Mouse (Mus musculus) hindbrain, embryonic 15.5 days (tissue): ENCODE measurements at regions not wholly inside any gene's neighbourhood (a gene's known extent, or its start where the extent isn't known, plus 50 kb on each side); places are given as distances from the start of the nearest gene placed in this dataset.
"Not testable (repeated sequence)": the region's sequence is repeated elsewhere in the genome, so short reads cannot be mapped to it uniquely, and the experiment has no call there.

Experiments
- ATAC-seq: fragments of 200-750 bp; cut with Nextera tagmentation; 2 replicates; pipeline ENCODE4 v1.8.0; 2017; ENCODE audit warnings: low read depth, moderate number of reproducible peaks, moderate TSS enrichment; ENCODE audit not compliant: low FRiP score
- H3K27ac ChIP-seq: fragments of 300-500 bp; sonication (generic); replicated peaks from 2 replicates; pipeline ENCODE4 v1.5.1; 2015; ENCODE audit warnings: mild to moderate bottlenecking, inconsistent platforms
- H3K27me3 ChIP-seq: fragments of 300-500 bp; sonication (generic); 2 replicates; pipeline ENCODE4 v1.6.1; 2015; ENCODE audit warnings: control low read depth, inconsistent platforms
- H3K36me3 ChIP-seq: fragments of 300-500 bp; sonication (generic); 2 replicates; pipeline ENCODE4 v1.6.1; 2015; ENCODE audit warnings: control low read depth, inconsistent platforms
- H3K4me1 ChIP-seq: fragments of 300-500 bp; sonication (generic); replicated peaks from 2 replicates; pipeline ENCODE4 v1.6.1; 2015; ENCODE audit warnings: control low read depth, inconsistent platforms
- H3K4me2 ChIP-seq: fragments of 300-500 bp; sonication (generic); 2 replicates; pipeline ENCODE4 v1.6.1; 2015; ENCODE audit warnings: moderate library complexity, mild to moderate bottlenecking, inconsistent platforms
- H3K4me3 ChIP-seq: fragments of 300-500 bp; sonication (generic); 2 replicates; pipeline ENCODE4 v1.5.1; 2015; ENCODE audit warnings: mild to moderate bottlenecking, inconsistent platforms
- H3K9ac ChIP-seq: fragments of 300-500 bp; sonication (generic); 2 replicates; pipeline ENCODE4 v1.6.1; 2015; ENCODE audit warnings: inconsistent platforms
- H3K9me3 ChIP-seq: fragments of 300-500 bp; sonication (generic); 2 replicates; pipeline ENCODE4 v1.6.1; 2016; ENCODE audit warnings: control low read depth, inconsistent platforms
- WGBS: fragments of 180-500 bp; shearing (Covaris S2); methylation state at CpG from one replicate; pipeline ENCODE4 v1.1.7; 2015; 5-methylcytosine and 5-hydroxymethylcytosine counted together

GRCm38 (mm10) chr3:134330943-134331342 lies 94.7 kb downstream of the Cxxc4 start:
- H3K9me3 ChIP-seq: no peaks in the 10 kb centered on the region
- no peaks in the 10 kb centered on the region for H3K27me3 ChIP-seq
- H3K9ac ChIP-seq: peak overlapping the region; percentile 27
- H3K4me2 ChIP-seq: peak overlapping the region; percentile 56
- peaks cover 7% of the 10 kb centered on the region; the same call in 1 of the 2 replicates for H3K4me1 ChIP-seq
- no peaks in the 10 kb centered on the region for H3K36me3 ChIP-seq
- H3K4me3 ChIP-seq: peak overlapping the region; percentile 33
- WGBS: 31% methylated on average over 11 of the region's 11 CpGs
- peak overlapping the region; percentile 60 for H3K27ac ChIP-seq
- peak; percentile 51; the same call in 1 of the 2 replicates for ATAC-seq

- H3K9ac ChIP-seq: peak overlapping the region; percentile 27
- H3K27ac ChIP-seq: peak overlapping the region; percentile 60; the same call in 1 of the 2 replicates
- H3K4me3 ChIP-seq: peak overlapping the region; percentile 33
- H3K4me2 ChIP-seq: peak overlapping the region; percentile 56
- peaks cover 7% of the 10 kb centered on the region; the same call in 1 of the 2 replicates for H3K4me1 ChIP-seq
- ATAC-seq: peak; percentile 87
- 34% methylated on average over 16 of the region's 16 CpGs for WGBS
- no peaks in the 10 kb centered on the region for H3K36me3 ChIP-seq
- H3K27me3 ChIP-seq: no peaks in the 10 kb centered on the region
- no peaks in the 10 kb centered on the region for H3K9me3 ChIP-seq
Measured at GRCm38 (mm10) chr3:134331499-134332153, 95.3 kb downstream of the Cxxc4 start.

- H3K9ac ChIP-seq, H3K27ac ChIP-seq, H3K4me2 ChIP-seq, H3K9me3 ChIP-seq, H3K36me3 ChIP-seq, H3K4me3 ChIP-seq, H3K27me3 ChIP-seq, H3K4me1 ChIP-seq, ATAC-seq: not testable (repeated sequence)
- WGBS: 92% methylated on average over 3 of the region's 3 CpGs
Measured at GRCm38 (mm10) chr3:134339093-134339695, 102.9 kb downstream of the Cxxc4 start.

GRCm38 (mm10) chr3:134365948-134366347 lies 129.7 kb downstream of the Cxxc4 start:
- Histone ChIP-seq H3K4me1 (0 out of 2 replicates have a peak, but pooled peaks cover 3% of the 10 kb centered on the region), H3K36me3 (no peaks in the 10 kb centered on the region), H3K27me3 (no peaks in the 10 kb centered on the region), H3K27ac (no peak overlapping the region), H3K9me3 (no peaks in the 10 kb centered on the region), H3K4me3 (no peak overlapping the region), H3K9ac (no peak overlapping the region), H3K4me2 (no peak overlapping the region)
- ATAC-seq: no peak
- 86% methylated on average over 4 of the region's 4 CpGs for WGBS

- H3K9ac ChIP-seq: no peak overlapping the region
- ATAC-seq: no peak
- H3K36me3 ChIP-seq: no peaks in the 10 kb centered on the region
- H3K4me1 ChIP-seq: 0 out of 2 replicates have a peak, but pooled peaks cover 3% of the 10 kb centered on the region
- no peaks in the 10 kb centered on the region for H3K9me3 ChIP-seq
- no peaks in the 10 kb centered on the region for H3K27me3 ChIP-seq
- no peak overlapping the region for H3K4me2 ChIP-seq
- H3K4me3 ChIP-seq: no peak overlapping the region
- 85% methylated on average over 3 of the region's 3 CpGs for WGBS
- no peak overlapping the region for H3K27ac ChIP-seq
Measured at GRCm38 (mm10) chr3:134366761-134367160, 130.5 kb downstream of the Cxxc4 start.

- H3K36me3 ChIP-seq: no peaks in the 10 kb centered on the region
- H3K4me2 ChIP-seq: no peak overlapping the region
- no peaks in the 10 kb centered on the region for H3K9me3 ChIP-seq
- no peak overlapping the region for H3K9ac ChIP-seq
- 0 out of 2 replicates have a peak, but pooled peaks cover 3% of the 10 kb centered on the region for H3K4me1 ChIP-seq
- H3K27me3 ChIP-seq: no peaks in the 10 kb centered on the region
- no peak overlapping the region for H3K4me3 ChIP-seq
- no peak overlapping the region for H3K27ac ChIP-seq
- ATAC-seq: no peak
Measured at GRCm38 (mm10) chr3:134368591-134368990, 132.3 kb downstream of the Cxxc4 start.

- Histone ChIP-seq H3K36me3 (no peaks in the 10 kb centered on the region), H3K9ac (no peak overlapping the region), H3K27me3 (no peaks in the 10 kb centered on the region), H3K27ac (no peak overlapping the region), H3K4me3 (no peak overlapping the region), H3K9me3 (no peaks in the 10 kb centered on the region), H3K4me1 (0 out of 2 replicates have a peak, but pooled peaks cover 3% of the 10 kb centered on the region), H3K4me2 (no peak overlapping the region)
- ATAC-seq: no peak
- WGBS: 48% methylated on average over 4 of the region's 4 CpGs
Measured at GRCm38 (mm10) chr3:134369126-134369525, 132.8 kb downstream of the Cxxc4 start.

- H3K27ac ChIP-seq: no peak overlapping the region
- no peak overlapping the region for H3K4me2 ChIP-seq
- no peak overlapping the region for H3K4me3 ChIP-seq
- no peak for ATAC-seq
- no peaks in the 10 kb centered on the region for H3K27me3 ChIP-seq
- H3K36me3 ChIP-seq: no peaks in the 10 kb centered on the region
- H3K9ac ChIP-seq: no peak overlapping the region
- H3K4me1 ChIP-seq: no peaks in the 10 kb centered on the region
- no peaks in the 10 kb centered on the region for H3K9me3 ChIP-seq
- 84% methylated on average over 2 of the region's 2 CpGs for WGBS
Measured at GRCm38 (mm10) chr3:134379549-134379948, 143.3 kb downstream of the Cxxc4 start.

- Histone ChIP-seq H3K27me3 (no peaks in the 10 kb centered on the region), H3K36me3 (no peaks in the 10 kb centered on the region), H3K27ac (0 out of 2 replicates have a peak overlapping the region, but pooled peaks have one; percentile 4), H3K4me3 (no peak overlapping the region), H3K9me3 (no peaks in the 10 kb centered on the region), H3K9ac (no peak overlapping the region), H3K4me2 (no peak overlapping the region), H3K4me1 (no peaks in the 10 kb centered on the region)
- peak; percentile 98 for ATAC-seq
- 50% methylated on average over 4 of the region's 4 CpGs for WGBS
Measured at GRCm38 (mm10) chr3:134390472-134391336, 154.4 kb downstream of the Cxxc4 start.

- Histone ChIP-seq H3K4me1 (no peaks in the 10 kb centered on the region), H3K4me3 (no peak overlapping the region), H3K27me3 (no peaks in the 10 kb centered on the region), H3K36me3 (no peaks in the 10 kb centered on the region), H3K27ac (no peak overlapping the region), H3K4me2 (no peak overlapping the region), H3K9me3 (no peaks in the 10 kb centered on the region), H3K9ac (no peak overlapping the region)
- ATAC-seq: no peak
- 65% methylated on average over 4 of the region's 4 CpGs for WGBS
Measured at GRCm38 (mm10) chr3:134400395-134401090, 164.3 kb downstream of the Cxxc4 start.

- no peaks in the 10 kb centered on the region for H3K27me3 ChIP-seq
- no peak overlapping the region; the same call in 1 of the 2 replicates for H3K27ac ChIP-seq
- peak overlapping the region; percentile 26 for H3K4me2 ChIP-seq
- no peaks in the 10 kb centered on the region for H3K36me3 ChIP-seq
- H3K9ac ChIP-seq: no peak overlapping the region
- H3K4me3 ChIP-seq: no peak overlapping the region
- WGBS: 57% methylated on average over 17 of the region's 17 CpGs
- peaks cover 3% of the 10 kb centered on the region; the same call in 1 of the 2 replicates for H3K4me1 ChIP-seq
- no peaks in the 10 kb centered on the region for H3K9me3 ChIP-seq
- no peak; the same call in 1 of the 2 replicates for ATAC-seq
Measured at GRCm38 (mm10) chr3:134415606-134416328, 179.5 kb downstream of the Cxxc4 start.
